ENCODE assay signal across 8 mouse cellular contexts in the genomic region with DNA sequence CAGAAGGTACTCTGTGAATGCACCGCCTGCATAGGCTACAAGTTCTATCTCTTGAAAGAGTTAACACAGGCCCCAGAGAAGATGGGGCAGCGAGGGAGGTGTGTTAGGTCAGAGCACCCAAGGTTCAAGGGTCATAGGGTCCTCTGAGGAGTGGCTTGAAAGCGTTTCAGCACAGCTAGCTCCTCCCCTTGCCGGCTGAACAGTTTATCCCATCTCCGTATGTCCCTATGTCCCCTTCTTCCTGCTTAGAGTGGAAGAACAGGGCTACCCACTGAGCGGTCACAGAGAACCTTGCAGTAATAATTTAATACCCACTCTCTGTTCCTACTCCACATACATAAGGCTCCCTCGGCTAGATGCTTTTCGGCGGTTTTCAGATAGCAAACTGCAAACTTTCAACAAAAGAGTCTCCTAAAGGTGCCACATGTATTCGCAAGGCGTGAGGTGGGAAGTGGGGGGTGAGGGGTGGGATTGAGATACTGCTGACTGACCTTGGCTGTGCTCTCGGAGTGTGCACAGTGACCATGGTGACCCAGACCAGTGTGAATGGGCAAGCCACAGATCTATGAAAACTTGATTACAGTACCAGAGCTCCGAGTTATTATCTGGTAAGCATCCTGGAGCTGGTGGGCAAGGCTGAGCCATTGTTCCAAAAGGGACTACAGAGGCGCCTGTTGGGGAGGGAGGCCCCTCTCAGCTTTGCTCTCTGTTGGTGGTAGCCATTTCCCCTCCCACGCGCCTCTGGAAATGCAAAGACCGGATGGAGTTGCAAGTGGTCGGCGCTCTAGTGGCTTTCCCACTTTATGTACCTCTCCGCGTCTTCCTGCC. TPM values are rescaled to one million over a fixed set of nuclear protein-coding genes. Genes with fewer than 3 reads are reported as not detected.
A peak's percentile ranks its signal among the peaks of the same experiment; 100 is the strongest.
DNase-seq lines count a peak whose midpoint lies in the region; ATAC-seq lines count a peak whose summit lies in the region.

A gene (plus strand): TSS at position 734 of the 828 bp plus-strand sequence.

- peak; percentile 52 for DNase-seq in cerebellum, adult 11 months
- no peak for DNase-seq in cerebellum, postnatal 4 days (ENCODE audit: low spot score in 2 of 2)
- DNase-seq in urinary bladder, postnatal 10 days (ENCODE audit: low spot score): peak; percentile 24
- DNase-seq in urinary bladder, adult 18-20 months (ENCODE audit: low spot score in 2 of 2): no peak
- no peak for DNase-seq in layer of hippocampus, postnatal 36 days
- no peak for DNase-seq in urinary bladder, postnatal 36 days (ENCODE audit: low spot score in 2 of 2)

- no peaks in the 10 kb centered on the region for H3K27me3 ChIP-seq in heart, embryonic 13.5 days (replicated peaks)
- no peaks in the 10 kb centered on the region for H3K27me3 ChIP-seq in midbrain, embryonic 13.5 days

- ATAC-seq in heart, embryonic 13.5 days (ENCODE audit: extremely low read depth, insufficient number of reproducible peaks, low FRiP score, low TSS enrichment): peak; percentile 11; the same call in 1 of the 2 replicates
- ATAC-seq in midbrain, embryonic 13.5 days: peak; percentile 5; the same call in 1 of the 2 replicates

- H3K9ac ChIP-seq in heart, embryonic 13.5 days: peak within 1 kb of the TSS; percentile 97
- H3K9ac ChIP-seq in midbrain, embryonic 13.5 days (replicated peaks): peak within 1 kb of the TSS; percentile 92

- H3K27ac ChIP-seq in heart, embryonic 13.5 days (replicated peaks): peak within 1 kb of the TSS; percentile 99
- H3K27ac ChIP-seq in midbrain, embryonic 13.5 days: peak within 1 kb of the TSS; percentile 99

- H3K4me1 ChIP-seq in heart, embryonic 13.5 days: peaks cover 67% of the 10 kb centered on the region
- H3K4me1 ChIP-seq in midbrain, embryonic 13.5 days (replicated peaks): peaks cover 52% of the 10 kb centered on the region

- no peaks in the 10 kb centered on the region for H3K9me3 ChIP-seq in heart, embryonic 13.5 days
- H3K9me3 ChIP-seq in midbrain, embryonic 13.5 days: no peaks in the 10 kb centered on the region

- peak within 1 kb of the TSS; percentile 92 for H3K4me2 ChIP-seq in heart, embryonic 13.5 days
- peak within 1 kb of the TSS; percentile 100 for H3K4me2 ChIP-seq in midbrain, embryonic 13.5 days (replicated peaks)

- peaks cover 32% of the 10 kb centered on the region for H3K36me3 ChIP-seq in heart, embryonic 13.5 days
- H3K36me3 ChIP-seq in midbrain, embryonic 13.5 days: peaks cover 22% of the 10 kb centered on the region

- 3% methylated on average over 21 of the region's 21 CpGs for WGBS in heart, embryonic 13.5 days
- WGBS in midbrain, embryonic 13.5 days: 2% methylated on average over 21 of the region's 21 CpGs

- H3K4me3 ChIP-seq in heart, embryonic 13.5 days: peak within 1 kb of the TSS; percentile 89
- peak within 1 kb of the TSS; percentile 82 for H3K4me3 ChIP-seq in midbrain, embryonic 13.5 days (replicated peaks)

RNA-seq across cellular contexts. Expression of the gene that starts here (rescaled TPM):
- polyA plus RNA-seq in heart, embryonic 13.5 days (2015; fragmentation: Nextera tagmentation; extraction: Ambion mirVana): 124 and 130 TPM in 2 replicates
- total RNA-seq in layer of hippocampus, postnatal 36 days (2021): 100 to 1,000 TPM; 621 to 658 TPM
- 254 and 259 TPM in 2 replicates for polyA plus RNA-seq in midbrain, embryonic 13.5 days (2015; fragmentation: Nextera tagmentation; extraction: Ambion mirVana)

Comparison
In these comparisons a context has a peak if more than half of its experiments do, and no peak if none do; other contexts are left out.
1. DNase-seq: peak in cerebellum, adult 11 months (single experiment) and urinary bladder, postnatal 10 days (single experiment); none in cerebellum, postnatal 4 days (0 of 2), urinary bladder, adult 18-20 months (0 of 2), layer of hippocampus, postnatal 36 days (0 of 2) and urinary bladder, postnatal 36 days (0 of 2).